In genomic region chr1:136738030-136738429, GRCm38 (mm10) we compare ENCODE assay signal across 22 mouse cellular contexts.
DNase-seq lines count a peak whose midpoint lies in the region; TF ChIP-seq lines count a peak whose summit lies in the region.
"Had no signal": no experiment of that assay in that cellular context is flagged by ENCODE, and none has a peak within 500 bp of the region (broad histone marks: within the 10 kb centered on the region; RNA-seq: fewer than 3 reads in every experiment).

No protein-coding gene starts in this region.

- no peaks in the 10 kb centered on the region for H3K27me3 ChIP-seq in ES-Bruce4 (ENCODE audit: control insufficient read depth, insufficient read depth, low read length, poor library complexity, severe bottlenecking)
- H3K27me3 ChIP-seq in embryonic facial prominence, embryonic 10.5 days (replicated peaks; ENCODE audit: low read depth, poor library complexity, severe bottlenecking), result no peaks in the 10 kb centered on the region
- H3K27me3 ChIP-seq: CH12.LX; embryonic facial prominence, embryonic 13.5 days; embryonic facial prominence, embryonic 15.5 days; forebrain, embryonic 12.5 days; Patski had no signal

- DNase-seq in R1 (ENCODE audit: low read depth, low spot score), result peak; percentile 76
- peak; percentile 28 for DNase-seq in embryonic facial prominence, embryonic 10.5 days (ENCODE audit: low spot score)
- DNase-seq in layer of hippocampus, adult 2 months (ENCODE audit: low spot score in 2 of 2), result no peak
- DNase-seq in thymus, postnatal 14 days, result no peak
- DNase-seq: adrenal gland, adult 8-10 months; adrenal gland, postnatal 14 days; adrenal gland, postnatal 36 days; B cell, adult 2 months; cerebellum, adult 11-12 months; cerebellum, adult 2 months; cerebellum, adult 9-10 months; cerebellum, postnatal 10 days; cerebellum, postnatal 25 days had no signal

- H3K9ac ChIP-seq in ES-Bruce4 (ENCODE audit: low read depth, poor library complexity, severe bottlenecking), result no peak overlapping the region
- H3K9ac ChIP-seq: embryonic facial prominence, embryonic 13.5 days; embryonic facial prominence, embryonic 15.5 days; forebrain, embryonic 12.5 days had no signal

- 16% methylated on average over 5 of the region's 5 CpGs for WGBS in embryonic facial prominence, embryonic 10.5 days

- TF ChIP-seq CTCF in ES-Bruce4 (IDR thresholded peaks at IDR 0.05; ENCODE audit: low read depth, low read length), result no peak
- no peak for TF ChIP-seq CTCF in layer of hippocampus, adult 2 months (conservative IDR thresholded peaks at IDR 0.05)

- peak; percentile 65 for TF ChIP-seq EP300 in ES-Bruce4 (IDR thresholded peaks at IDR 0.05; ENCODE audit: insufficient read depth, low read depth, low read length)

- H3K36me3 ChIP-seq in ES-Bruce4 (ENCODE audit: control insufficient read depth, insufficient read depth, low read length, poor library complexity, severe bottlenecking), result no peaks in the 10 kb centered on the region
- no peaks in the 10 kb centered on the region for H3K36me3 ChIP-seq in embryonic facial prominence, embryonic 10.5 days (replicated peaks)
- H3K36me3 ChIP-seq: embryonic facial prominence, embryonic 13.5 days; embryonic facial prominence, embryonic 15.5 days; forebrain, embryonic 10.5 days; forebrain, embryonic 12.5 days; G1E had no signal

- no peak overlapping the region for H3K4me3 ChIP-seq in ES-Bruce4 (ENCODE audit: low read depth, low read length)
- H3K4me3 ChIP-seq in embryonic facial prominence, embryonic 10.5 days, result no peak overlapping the region
- no peak overlapping the region for H3K4me3 ChIP-seq in layer of hippocampus, adult 2 months
- H3K4me3 ChIP-seq: embryonic facial prominence, embryonic 13.5 days; embryonic facial prominence, embryonic 15.5 days; erythroblast, embryonic 14.5 days; forebrain, embryonic 10.5 days; forebrain, embryonic 12.5 days had no signal

- H3K9me3 ChIP-seq in ES-Bruce4 (replicated peaks; ENCODE audit: control insufficient read depth, insufficient read depth, low read length, poor library complexity, severe bottlenecking), result no peaks in the 10 kb centered on the region
- no peaks in the 10 kb centered on the region for H3K9me3 ChIP-seq in embryonic facial prominence, embryonic 10.5 days
- H3K9me3 ChIP-seq: embryonic facial prominence, embryonic 13.5 days; embryonic facial prominence, embryonic 15.5 days; forebrain, embryonic 10.5 days; forebrain, embryonic 12.5 days had no signal

- no peak for TF ChIP-seq POLR2A in ES-Bruce4 (IDR thresholded peaks at IDR 0.05; ENCODE audit: insufficient read depth, low read length)

- H3K4me1 ChIP-seq in ES-Bruce4 (ENCODE audit: control insufficient read depth, insufficient read depth, low read length), result peaks cover 3% of the 10 kb centered on the region
- H3K4me1 ChIP-seq in embryonic facial prominence, embryonic 10.5 days, result peaks cover 17% of the 10 kb centered on the region
- H3K4me1 ChIP-seq: embryonic facial prominence, embryonic 15.5 days; forebrain, embryonic 12.5 days had no signal

- H3K27ac ChIP-seq in ES-Bruce4 (ENCODE audit: insufficient read depth, low read length), result 0 out of 2 replicates have a peak overlapping the region, but pooled peaks have one; percentile 35
- no peak overlapping the region for H3K27ac ChIP-seq in embryonic facial prominence, embryonic 10.5 days (replicated peaks)
- H3K27ac ChIP-seq in layer of hippocampus, adult 2 months, result no peak overlapping the region
- H3K27ac ChIP-seq: embryonic facial prominence, embryonic 13.5 days; embryonic facial prominence, embryonic 15.5 days; forebrain, embryonic 10.5 days; forebrain, embryonic 12.5 days had no signal

Comparison
In these comparisons a context has a peak if more than half of its experiments do, and no peak if none do; other contexts are left out.
1. DNase-seq: peak in R1 (single experiment) and embryonic facial prominence, embryonic 10.5 days (single experiment); none in layer of hippocampus, adult 2 months (0 of 2) and thymus, postnatal 14 days (single experiment).